Mouse (Mus musculus): ENCODE measurements around the gene Col18a1.

Gene Col18a1

GRCm38 (mm10) chr10:77011681-77012080 is 154.7 kb downstream of the Col18a1 start:
- no peak for DNase-seq (ENCODE audit: low spot score in 2 of 2)

- no peak for DNase-seq (ENCODE audit: low spot score in 2 of 2)
Observed at GRCm38 (mm10) chr10:77008698-77009097, 157.7 kb downstream of the Col18a1 start.

- DNase-seq (ENCODE audit: low spot score in 2 of 2), result peak in 1 of 2 experiments; percentile 7
Observed at GRCm38 (mm10) chr10:77008109-77008561, 158.2 kb downstream of the Col18a1 start.

GRCm38 (mm10) chr10:77007433-77008108 is 158.8 kb downstream of the Col18a1 start:
- DNase-seq (ENCODE audit: low spot score in 2 of 2), result no peak

- no peak for DNase-seq (ENCODE audit: low spot score in 2 of 2)
Observed at GRCm38 (mm10) chr10:77004936-77005335, 161.4 kb downstream of the Col18a1 start.

Measured in frontal cortex, postnatal 25 days (tissue).